9 mouse cellular contexts compared by ENCODE assay signal in the genomic region with DNA sequence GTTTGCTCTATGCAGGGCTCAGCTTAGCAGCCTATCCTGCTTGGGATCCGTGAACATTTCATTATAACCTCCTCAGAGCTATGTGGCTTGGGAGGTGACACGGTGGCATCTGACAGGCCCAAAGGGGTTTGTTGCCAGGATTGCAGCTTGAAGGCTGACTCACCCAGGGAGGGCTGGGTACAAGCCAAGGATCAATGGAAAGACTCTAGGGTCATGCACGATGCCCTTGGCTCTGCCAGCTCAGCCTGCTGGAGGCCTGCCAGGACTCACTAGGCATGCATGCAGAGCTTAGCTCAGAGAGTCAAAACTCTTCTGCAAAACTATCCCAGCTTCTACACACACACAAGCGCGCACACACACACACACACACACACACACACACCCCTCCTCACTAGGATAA. TPM values are rescaled to one million over a fixed set of nuclear protein-coding genes. Genes with fewer than 3 reads are reported as not detected.
DNase-seq lines count a peak whose midpoint lies in the region; ATAC-seq and TF ChIP-seq lines count a peak whose summit lies in the region.
"Had no signal": no experiment of that assay in that cellular context is flagged by ENCODE, and none has a peak within 500 bp of the region (broad histone marks: within the 10 kb centered on the region; RNA-seq: fewer than 3 reads in every experiment).

No protein-coding gene starts in this region.

- DNase-seq in forebrain, embryonic 14.5 days (ENCODE audit: low spot score) = peak; percentile 65
- no peak for DNase-seq in forebrain, embryonic 11.5 days (ENCODE audit: low spot score)
- DNase-seq in Patski (ENCODE audit: low read depth, low spot score) = peak; percentile 91
- peak; percentile 87 for DNase-seq in embryonic facial prominence, embryonic 14.5 days (ENCODE audit: low spot score)
- DNase-seq in lung, embryonic 14.5 days = peak; percentile 71

- TF ChIP-seq CTCF in Patski (IDR thresholded peaks at IDR 0.05) = no peak
- TF ChIP-seq CTCF in lung, embryonic 14.5 days (IDR thresholded peaks at IDR 0.05; ENCODE audit: low read depth) = no peak

- in situ Hi-C loops in Patski (cut with MboI; ENCODE audit: low pct_unique_long_range_greater_than_20kb) = no loop called here

- WGBS in forebrain, embryonic 14.5 days = 60% methylated on average over 5 of the region's 5 CpGs
- WGBS in forebrain, embryonic 11.5 days = 87% methylated on average over 5 of the region's 5 CpGs
- 67% methylated on average over 5 of the region's 5 CpGs for WGBS in embryonic facial prominence, embryonic 14.5 days
- WGBS in hindbrain, embryonic 16.5 days = 46% methylated on average over 5 of the region's 5 CpGs
- 64% methylated on average over 5 of the region's 5 CpGs for WGBS in lung, embryonic 14.5 days
- 64% methylated on average over 5 of the region's 5 CpGs for WGBS in stomach, embryonic 14.5 days

- no peak overlapping the region for H3K9ac ChIP-seq in forebrain, embryonic 14.5 days (ENCODE audit: low read length)
- no peak overlapping the region for H3K9ac ChIP-seq in forebrain, embryonic 11.5 days (ENCODE audit: low read length)
- no peak overlapping the region for H3K9ac ChIP-seq in embryonic facial prominence, embryonic 14.5 days (ENCODE audit: low read depth, low read length)
- H3K9ac ChIP-seq in hindbrain, embryonic 16.5 days (ENCODE audit: low read depth, low read length) = no peak overlapping the region
- no peak overlapping the region for H3K9ac ChIP-seq in lung, embryonic 14.5 days
- H3K9ac ChIP-seq in stomach, embryonic 14.5 days (replicated peaks; ENCODE audit: low read depth, low read length) = no peak overlapping the region
- H3K9ac ChIP-seq: neural tube, embryonic 13.5 days had no signal

- no peak overlapping the region for H3K4me3 ChIP-seq in forebrain, embryonic 14.5 days (ENCODE audit: low read depth, low read length)
- no peak overlapping the region for H3K4me3 ChIP-seq in forebrain, embryonic 11.5 days (ENCODE audit: low read depth, low read length)
- no peak overlapping the region for H3K4me3 ChIP-seq in embryonic facial prominence, embryonic 14.5 days (ENCODE audit: low read depth, low read length)
- H3K4me3 ChIP-seq in hindbrain, embryonic 16.5 days (ENCODE audit: low read length) = no peak overlapping the region
- no peak overlapping the region for H3K4me3 ChIP-seq in lung, embryonic 14.5 days (ENCODE audit: low read depth, low read length)
- no peak overlapping the region for H3K4me3 ChIP-seq in stomach, embryonic 14.5 days (ENCODE audit: low read depth, low read length)
- H3K4me3 ChIP-seq: neural tube, embryonic 13.5 days had no signal

- no peaks in the 10 kb centered on the region for H3K36me3 ChIP-seq in forebrain, embryonic 14.5 days (ENCODE audit: control insufficient read depth, insufficient read depth, low read length)
- no peaks in the 10 kb centered on the region for H3K36me3 ChIP-seq in forebrain, embryonic 11.5 days (ENCODE audit: control insufficient read depth, insufficient read depth, low read length)
- H3K36me3 ChIP-seq in embryonic facial prominence, embryonic 14.5 days (ENCODE audit: control insufficient read depth, insufficient read depth, low read length) = peaks cover 18% of the 10 kb centered on the region
- peaks cover 4% of the 10 kb centered on the region for H3K36me3 ChIP-seq in hindbrain, embryonic 16.5 days (ENCODE audit: control insufficient read depth, insufficient read depth, low read length)
- H3K36me3 ChIP-seq in lung, embryonic 14.5 days (ENCODE audit: insufficient read depth) = no peaks in the 10 kb centered on the region; the same call in 1 of the 2 replicates
- peaks cover 3% of the 10 kb centered on the region for H3K36me3 ChIP-seq in stomach, embryonic 14.5 days (ENCODE audit: control insufficient read depth, insufficient read depth, low read length)
- H3K36me3 ChIP-seq: neural tube, embryonic 13.5 days had no signal

- ATAC-seq in forebrain, embryonic 14.5 days = no peak
- ATAC-seq in forebrain, embryonic 11.5 days (replicated peaks; ENCODE audit: low FRiP score) = no peak
- ATAC-seq in Patski = peak; percentile 97
- peak; percentile 76 for ATAC-seq in embryonic facial prominence, embryonic 14.5 days (ENCODE audit: low read depth)
- ATAC-seq in hindbrain, embryonic 16.5 days = peak; percentile 86
- peak; percentile 35; the same call in 1 of the 2 replicates for ATAC-seq in lung, embryonic 14.5 days (ENCODE audit: insufficient read depth)
- 0 out of 2 replicates have a peak, but pooled peaks have one; percentile 46 for ATAC-seq in stomach, embryonic 14.5 days (ENCODE audit: insufficient number of reproducible peaks, insufficient read depth, low FRiP score, low read depth)
- no peak for ATAC-seq in monocyte, adult 5-6 weeks (replicated peaks; ENCODE audit: insufficient number of reproducible peaks, low FRiP score, low TSS enrichment, poor library complexity, severe bottlenecking)

- H3K27me3 ChIP-seq in forebrain, embryonic 14.5 days (replicated peaks; ENCODE audit: control insufficient read depth, insufficient read depth, low read length) = no peaks in the 10 kb centered on the region
- no peaks in the 10 kb centered on the region for H3K27me3 ChIP-seq in forebrain, embryonic 11.5 days (ENCODE audit: control insufficient read depth, insufficient read depth, low read length)
- H3K27me3 ChIP-seq in Patski = no peaks in the 10 kb centered on the region
- H3K27me3 ChIP-seq in embryonic facial prominence, embryonic 14.5 days (replicated peaks; ENCODE audit: control insufficient read depth, insufficient read depth, low read length) = no peaks in the 10 kb centered on the region
- H3K27me3 ChIP-seq in hindbrain, embryonic 16.5 days (replicated peaks; ENCODE audit: control insufficient read depth, insufficient read depth, low read length) = no peaks in the 10 kb centered on the region
- H3K27me3 ChIP-seq in lung, embryonic 14.5 days (ENCODE audit: insufficient read depth, low read length) = no peaks in the 10 kb centered on the region
- H3K27me3 ChIP-seq in stomach, embryonic 14.5 days (ENCODE audit: control insufficient read depth, insufficient read depth, low read length) = no peaks in the 10 kb centered on the region
- H3K27me3 ChIP-seq: neural tube, embryonic 13.5 days had no signal

- POLR2A ChIA-PET in Patski (lab: Charles Lee) = interaction anchor here (0.6 to 0.8 kb wide), 2 partner anchors 45 to 364 kb away, joined by 4 to 5 read pairs; no protein-coding TSS in a partner anchor

- H3K4me2 ChIP-seq in forebrain, embryonic 14.5 days (ENCODE audit: low read length) = no peak overlapping the region
- no peak overlapping the region for H3K4me2 ChIP-seq in forebrain, embryonic 11.5 days (ENCODE audit: low read depth, low read length, severe bottlenecking)
- H3K4me2 ChIP-seq in embryonic facial prominence, embryonic 14.5 days (ENCODE audit: low read depth, low read length) = no peak overlapping the region
- no peak overlapping the region for H3K4me2 ChIP-seq in hindbrain, embryonic 16.5 days (ENCODE audit: low read length)
- H3K4me2 ChIP-seq in lung, embryonic 14.5 days = no peak overlapping the region
- no peak overlapping the region for H3K4me2 ChIP-seq in stomach, embryonic 14.5 days (replicated peaks; ENCODE audit: low read depth, low read length)
- H3K4me2 ChIP-seq: neural tube, embryonic 13.5 days had no signal

- no peak overlapping the region for H3K27ac ChIP-seq in forebrain, embryonic 14.5 days (ENCODE audit: low read depth, low read length)
- no peak overlapping the region for H3K27ac ChIP-seq in forebrain, embryonic 11.5 days (ENCODE audit: low read depth, low read length)
- H3K27ac ChIP-seq in embryonic facial prominence, embryonic 14.5 days (replicated peaks; ENCODE audit: low read depth, low read length) = no peak overlapping the region
- H3K27ac ChIP-seq in hindbrain, embryonic 16.5 days (ENCODE audit: low read depth, low read length) = no peak overlapping the region
- H3K27ac ChIP-seq in lung, embryonic 14.5 days (ENCODE audit: low read depth) = peak overlapping the region; percentile 33; the same call in 1 of the 2 replicates
- H3K27ac ChIP-seq in stomach, embryonic 14.5 days (ENCODE audit: low read length) = no peak overlapping the region
- H3K27ac ChIP-seq: neural tube, embryonic 13.5 days had no signal

- H3K4me1 ChIP-seq in forebrain, embryonic 14.5 days (ENCODE audit: control insufficient read depth, insufficient read depth, low read length) = no peaks in the 10 kb centered on the region
- no peaks in the 10 kb centered on the region for H3K4me1 ChIP-seq in forebrain, embryonic 11.5 days (replicated peaks; ENCODE audit: control insufficient read depth, insufficient read depth, low read length)
- 0 out of 2 replicates have a peak, but pooled peaks cover 3% of the 10 kb centered on the region for H3K4me1 ChIP-seq in embryonic facial prominence, embryonic 14.5 days (ENCODE audit: control insufficient read depth, insufficient read depth, low read length)
- H3K4me1 ChIP-seq in hindbrain, embryonic 16.5 days (ENCODE audit: control insufficient read depth, insufficient read depth, low read depth, low read length) = peaks cover 3% of the 10 kb centered on the region; the same call in 1 of the 2 replicates
- H3K4me1 ChIP-seq in lung, embryonic 14.5 days (ENCODE audit: insufficient read depth) = no peaks in the 10 kb centered on the region
- peaks cover 4% of the 10 kb centered on the region; the same call in 1 of the 2 replicates for H3K4me1 ChIP-seq in stomach, embryonic 14.5 days (ENCODE audit: control insufficient read depth, insufficient read depth, low read length)

- CTCF ChIA-PET in Patski (lab: Charles Lee) = interaction anchor here (1.0 to 1.6 kb wide), 2 partner anchors 40 to 271 kb away, joined by 3 to 6 read pairs; no protein-coding TSS in a partner anchor

- H3K9me3 ChIP-seq in forebrain, embryonic 14.5 days (replicated peaks; ENCODE audit: control insufficient read depth, low read length) = no peaks in the 10 kb centered on the region
- no peaks in the 10 kb centered on the region for H3K9me3 ChIP-seq in forebrain, embryonic 11.5 days (ENCODE audit: control insufficient read depth, low read length)
- H3K9me3 ChIP-seq in embryonic facial prominence, embryonic 14.5 days (ENCODE audit: control insufficient read depth, low read length) = no peaks in the 10 kb centered on the region
- no peaks in the 10 kb centered on the region for H3K9me3 ChIP-seq in hindbrain, embryonic 16.5 days (ENCODE audit: control insufficient read depth, low read length)
- no peaks in the 10 kb centered on the region for H3K9me3 ChIP-seq in lung, embryonic 14.5 days (ENCODE audit: low read depth, low read length)
- no peaks in the 10 kb centered on the region for H3K9me3 ChIP-seq in stomach, embryonic 14.5 days (ENCODE audit: control insufficient read depth, low read depth, low read length)
- H3K9me3 ChIP-seq: neural tube, embryonic 13.5 days had no signal

RNA-seq across cellular contexts. Expression of a gene that starts 25.5 kb away (rescaled TPM):
- polyA plus RNA-seq in forebrain, embryonic 14.5 days (2014; fragmentation: Nextera tagmentation; extraction: Ambion mirVana) = 2.4 and 2.8 TPM in 2 replicates
- polyA plus RNA-seq in forebrain, embryonic 11.5 days (2014; fragmentation: Nextera tagmentation; extraction: Ambion mirVana) = 6.7 and 8.4 TPM in 2 replicates
- polyA plus RNA-seq in Patski (2021) = 0.72 TPM
- 18.9 and 20.7 TPM in 2 replicates for polyA plus RNA-seq in embryonic facial prominence, embryonic 14.5 days (2014; fragmentation: Nextera tagmentation; extraction: Ambion mirVana)
- polyA plus RNA-seq in hindbrain, embryonic 16.5 days (2015; fragmentation: Nextera tagmentation; extraction: Ambion mirVana) = 6.2 and 7.6 TPM in 2 replicates
- 6.2 and 6.4 TPM in 2 replicates for polyA plus RNA-seq in lung, embryonic 14.5 days (2014; fragmentation: Nextera tagmentation; extraction: Ambion mirVana)
- 10.1 and 12.9 TPM in 2 replicates for polyA plus RNA-seq in stomach, embryonic 14.5 days (2014; fragmentation: Nextera tagmentation; extraction: Ambion mirVana)
- total RNA-seq in monocyte, adult 5-6 weeks (2017) = not detected in 3 replicates

RNA-seq across cellular contexts. Expression of a gene that starts 45.6 kb away (rescaled TPM):
- polyA plus RNA-seq in forebrain, embryonic 14.5 days (2014; fragmentation: Nextera tagmentation; extraction: Ambion mirVana) = 0.72 and 0.95 TPM in 2 replicates
- 0.49 and 0.61 TPM in 2 replicates for polyA plus RNA-seq in forebrain, embryonic 11.5 days (2014; fragmentation: Nextera tagmentation; extraction: Ambion mirVana)
- not detected for polyA plus RNA-seq in Patski (2021)
- polyA plus RNA-seq in embryonic facial prominence, embryonic 14.5 days (2014; fragmentation: Nextera tagmentation; extraction: Ambion mirVana) = 3.9 and 4.1 TPM in 2 replicates
- polyA plus RNA-seq in hindbrain, embryonic 16.5 days (2015; fragmentation: Nextera tagmentation; extraction: Ambion mirVana) = 1.8 and 2.8 TPM in 2 replicates
- 2.0 and 3.1 TPM in 2 replicates for polyA plus RNA-seq in lung, embryonic 14.5 days (2014; fragmentation: Nextera tagmentation; extraction: Ambion mirVana)
- 8.1 and 8.3 TPM in 2 replicates for polyA plus RNA-seq in stomach, embryonic 14.5 days (2014; fragmentation: Nextera tagmentation; extraction: Ambion mirVana)
- total RNA-seq in monocyte, adult 5-6 weeks (2017) = 0.32 TPM in 1 of 3 replicates, not detected in the others

Comparison
In these comparisons a context has a peak if more than half of its experiments do, and no peak if none do; other contexts are left out.
1. ATAC-seq: peak in Patski (single experiment), embryonic facial prominence, embryonic 14.5 days (single experiment), hindbrain, embryonic 16.5 days (single experiment), lung, embryonic 14.5 days (single experiment) and stomach, embryonic 14.5 days (single experiment); none in forebrain, embryonic 14.5 days (single experiment), forebrain, embryonic 11.5 days (single experiment) and monocyte, adult 5-6 weeks (single experiment).